Comparison of ENCODE assay signal across 28 mouse cellular contexts in genomic region chr13:97782063-97782462, GRCm38 (mm10). TPM values are rescaled to one million over a fixed set of nuclear protein-coding genes. Genes with fewer than 3 reads are reported as not detected.
A peak's percentile ranks its signal among the peaks of the same experiment; 100 is the strongest.
DNase-seq lines count a peak whose midpoint lies in the region; ATAC-seq and TF ChIP-seq lines count a peak whose summit lies in the region.
"Had no signal": no experiment of that assay in that cellular context is flagged by ENCODE, and none has a peak within 500 bp of the region (broad histone marks: within the 10 kb centered on the region; RNA-seq: fewer than 3 reads in every experiment).

No protein-coding gene starts in this region.

- peak overlapping the region; percentile 42 for H3K4me2 ChIP-seq in lung, embryonic 14.5 days
- no peak overlapping the region for H3K4me2 ChIP-seq in midbrain, embryonic 16.5 days (ENCODE audit: low read length)
- H3K4me2 ChIP-seq: hindbrain, embryonic 13.5 days; limb, embryonic 15.5 days; midbrain, embryonic 11.5 days; neural tube, embryonic 12.5 days had no signal

- intact Hi-C loops in heart, postnatal 10 days (cut with DNase I) = loop anchor here (5.0 kb wide), 1 partner anchor 540 kb away; the partner anchor contains the start of gene Enc1

- DNase-seq in heart, adult 11 months = peak; percentile 70
- no peak for DNase-seq in heart, postnatal 10 days
- DNase-seq in lung, embryonic 14.5 days = no peak
- DNase-seq in lung, postnatal 25 days (ENCODE audit: low spot score) = no peak
- DNase-seq in limb, embryonic 10.5 days (ENCODE audit: low spot score) = peak; percentile 26
- DNase-seq in frontal cortex, adult 2 months (ENCODE audit: extremely low spot score in 1 of 2, low spot score in 1 of 2) = no peak
- DNase-seq: adrenal gland, adult 8-10 months; cerebellum, adult 8-10 months; cerebellum, postnatal 25 days; gastrocnemius, postnatal 14 days; heart, postnatal 4 days; kidney, adult 8-10 months; layer of hippocampus, postnatal 36 days; left cerebral cortex, postnatal 4 days; right cerebral cortex, adult 18-20 months; spleen, adult 18-20 months; thymus, adult 2 months; thymus, postnatal 36 days had no signal

- H3K4me3 ChIP-seq in lung, embryonic 14.5 days (ENCODE audit: low read depth, low read length) = no peak overlapping the region
- 0 out of 2 replicates have a peak overlapping the region, but pooled peaks have one; percentile 3 for H3K4me3 ChIP-seq in E14TG2a.4 (replicated peaks; ENCODE audit: low read length)
- H3K4me3 ChIP-seq in limb, embryonic 10.5 days = no peak overlapping the region
- H3K4me3 ChIP-seq in midbrain, embryonic 16.5 days (ENCODE audit: low read depth, low read length) = no peak overlapping the region
- H3K4me3 ChIP-seq: hindbrain, embryonic 13.5 days; limb, embryonic 15.5 days; myocyte; neural tube, embryonic 12.5 days had no signal

- TF ChIP-seq CTCF in lung, embryonic 14.5 days (IDR thresholded peaks at IDR 0.05; ENCODE audit: low read depth) = no peak
- TF ChIP-seq CTCF in E14TG2a.4 (conservative IDR thresholded peaks at IDR 0.05; ENCODE audit: low read length) = no peak

- H3K36me3 ChIP-seq in lung, embryonic 14.5 days (ENCODE audit: insufficient read depth) = no peaks in the 10 kb centered on the region
- no peaks in the 10 kb centered on the region for H3K36me3 ChIP-seq in E14TG2a.4 (ENCODE audit: insufficient read depth, low read length)
- H3K36me3 ChIP-seq in limb, embryonic 10.5 days = no peaks in the 10 kb centered on the region
- no peaks in the 10 kb centered on the region for H3K36me3 ChIP-seq in midbrain, embryonic 16.5 days (ENCODE audit: control insufficient read depth, insufficient read depth, low read length)
- H3K36me3 ChIP-seq: hindbrain, embryonic 13.5 days; limb, embryonic 15.5 days; neural tube, embryonic 12.5 days had no signal

- no peaks in the 10 kb centered on the region for H3K9me3 ChIP-seq in lung, embryonic 14.5 days (ENCODE audit: low read depth, low read length)
- no peaks in the 10 kb centered on the region for H3K9me3 ChIP-seq in E14TG2a.4 (ENCODE audit: low read length)
- H3K9me3 ChIP-seq in limb, embryonic 10.5 days (replicated peaks) = no peaks in the 10 kb centered on the region
- H3K9me3 ChIP-seq in midbrain, embryonic 16.5 days (replicated peaks; ENCODE audit: control insufficient read depth, low read length, poor library complexity, severe bottlenecking) = no peaks in the 10 kb centered on the region
- H3K9me3 ChIP-seq: hindbrain, embryonic 13.5 days; limb, embryonic 15.5 days; neural tube, embryonic 12.5 days had no signal

- ATAC-seq in lung, embryonic 14.5 days (ENCODE audit: insufficient read depth) = no peak
- ATAC-seq in midbrain, embryonic 16.5 days = no peak
- ATAC-seq: forebrain, embryonic 16.5 days; intestine, embryonic 16.5 days had no signal

- peaks cover 40% of the 10 kb centered on the region for H3K4me1 ChIP-seq in lung, embryonic 14.5 days (ENCODE audit: insufficient read depth)
- peaks cover 18% of the 10 kb centered on the region for H3K4me1 ChIP-seq in E14TG2a.4 (replicated peaks; ENCODE audit: low read depth, low read length)
- peaks cover 58% of the 10 kb centered on the region for H3K4me1 ChIP-seq in limb, embryonic 10.5 days
- H3K4me1 ChIP-seq in midbrain, embryonic 16.5 days (ENCODE audit: control insufficient read depth, insufficient read depth, low read length) = no peaks in the 10 kb centered on the region

- no peaks in the 10 kb centered on the region for H3K27me3 ChIP-seq in lung, embryonic 14.5 days (ENCODE audit: insufficient read depth, low read length)
- no peaks in the 10 kb centered on the region; the same call in 1 of the 2 replicates for H3K27me3 ChIP-seq in E14TG2a.4 (ENCODE audit: insufficient read depth, low read length)
- H3K27me3 ChIP-seq in limb, embryonic 10.5 days (ENCODE audit: low read depth, poor library complexity, severe bottlenecking) = peaks cover 7% of the 10 kb centered on the region; the same call in 1 of the 2 replicates
- no peaks in the 10 kb centered on the region for H3K27me3 ChIP-seq in midbrain, embryonic 16.5 days (ENCODE audit: control insufficient read depth, insufficient read depth, low read depth, low read length)
- H3K27me3 ChIP-seq: hindbrain, embryonic 13.5 days; limb, embryonic 15.5 days; neural tube, embryonic 12.5 days had no signal

- 43% methylated on average over 7 of the region's 7 CpGs for WGBS in lung, embryonic 14.5 days
- 55% methylated on average over 7 of the region's 7 CpGs for WGBS in limb, embryonic 10.5 days
- WGBS in midbrain, embryonic 16.5 days = 50% methylated on average over 7 of the region's 7 CpGs

- H3K27ac ChIP-seq in lung, embryonic 14.5 days (ENCODE audit: low read depth) = peak overlapping the region; percentile 89; the same call in 1 of the 2 replicates
- peak overlapping the region; percentile 46; the same call in 1 of the 2 replicates for H3K27ac ChIP-seq in limb, embryonic 10.5 days
- no peak overlapping the region for H3K27ac ChIP-seq in midbrain, embryonic 16.5 days (ENCODE audit: low read length)
- H3K27ac ChIP-seq: hindbrain, embryonic 13.5 days; kidney, postnatal 0 days; limb, embryonic 15.5 days; neural tube, embryonic 12.5 days had no signal

- no peak overlapping the region for H3K9ac ChIP-seq in lung, embryonic 14.5 days
- H3K9ac ChIP-seq in midbrain, embryonic 16.5 days (ENCODE audit: low read depth, low read length) = no peak overlapping the region
- H3K9ac ChIP-seq: hindbrain, embryonic 13.5 days; limb, embryonic 15.5 days; neural tube, embryonic 12.5 days had no signal

RNA-seq across cellular contexts. Expression of gene Gm10260, which starts 21.6 kb away (rescaled TPM):
- total RNA-seq in heart, postnatal 10 days (2021) = 100 to 1,000 TPM; 140 to 148 TPM
- polyA plus RNA-seq in lung, embryonic 14.5 days (2014; fragmentation: Nextera tagmentation; extraction: Ambion mirVana) = 2.4 and 8.7 TPM in 2 replicates
- 4.8 and 5.4 TPM in 2 replicates for polyA plus RNA-seq in limb, embryonic 10.5 days (2016; fragmentation: Nextera tagmentation; extraction: Ambion mirVana)
- 1.3 and 7.0 TPM in 2 replicates for polyA plus RNA-seq in frontal cortex, adult 2 months (2012; rRNA removed)
- polyA plus RNA-seq in midbrain, embryonic 16.5 days (2015; fragmentation: Nextera tagmentation; extraction: Ambion mirVana) = 3.6 and 4.0 TPM in 2 replicates

Comparison
In these comparisons a context has a peak if more than half of its experiments do, and no peak if none do; other contexts are left out.
1. DNase-seq: peak in heart, adult 11 months (single experiment) and limb, embryonic 10.5 days (single experiment); none in heart, postnatal 10 days (0 of 2), lung, embryonic 14.5 days (single experiment), lung, postnatal 25 days (single experiment) and frontal cortex, adult 2 months (0 of 2).